Mouse (Mus musculus) cerebellum, postnatal 10 days (tissue): Measurements from ENCODE around the gene Pmvk.
A peak's percentile ranks its signal among the peaks of the same experiment; 100 is the strongest.

Experiments
- DNase-seq, 2 experiments: peaks; one replicate each; pipeline ENCODE4 v3.0.0; 2021; ENCODE audit warnings: mixed read lengths in 2 of 2

Pmvk gene

DNA sequence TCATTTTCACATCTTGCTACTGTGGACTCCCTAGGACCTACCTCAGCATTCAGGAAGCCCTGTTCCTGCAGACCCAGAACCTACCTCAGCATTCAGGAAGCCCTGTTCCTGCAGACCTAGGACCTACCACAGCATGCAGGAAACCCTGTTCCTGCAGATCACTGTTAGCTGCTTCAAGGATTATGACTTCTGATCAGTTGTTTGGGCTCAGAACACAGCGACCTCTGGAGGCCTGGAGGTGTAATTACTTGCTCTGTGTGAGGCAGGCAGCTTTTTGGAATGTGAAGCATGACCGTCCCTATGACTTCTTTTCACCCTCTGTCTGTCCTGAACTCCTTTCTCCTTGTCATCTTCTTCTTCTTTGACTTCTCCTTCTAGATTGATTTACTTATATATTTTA is 27.1 kb downstream of the Pmvk start:
- DNase-seq: no peak

DNA sequence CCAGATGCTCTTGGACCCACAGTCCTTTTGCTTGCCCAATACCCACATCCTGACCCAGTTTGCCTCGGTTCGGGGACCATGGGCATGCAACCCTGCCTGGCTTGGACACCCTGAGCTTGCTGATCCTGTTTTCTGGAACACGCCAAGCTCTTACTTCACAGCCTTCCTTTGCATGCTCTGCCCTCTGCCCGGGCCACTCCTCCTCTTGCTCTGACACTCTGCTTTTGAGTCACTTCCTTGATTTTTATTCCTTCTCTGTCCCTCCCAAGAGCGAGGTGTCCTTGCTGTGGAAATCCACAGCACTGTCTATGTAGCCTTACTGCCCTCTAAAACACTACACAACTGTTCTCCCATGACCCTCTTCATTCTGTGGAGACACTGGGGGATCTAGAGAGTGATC is 27.9 kb downstream of the Pmvk start:
- no peak for DNase-seq

DNA sequence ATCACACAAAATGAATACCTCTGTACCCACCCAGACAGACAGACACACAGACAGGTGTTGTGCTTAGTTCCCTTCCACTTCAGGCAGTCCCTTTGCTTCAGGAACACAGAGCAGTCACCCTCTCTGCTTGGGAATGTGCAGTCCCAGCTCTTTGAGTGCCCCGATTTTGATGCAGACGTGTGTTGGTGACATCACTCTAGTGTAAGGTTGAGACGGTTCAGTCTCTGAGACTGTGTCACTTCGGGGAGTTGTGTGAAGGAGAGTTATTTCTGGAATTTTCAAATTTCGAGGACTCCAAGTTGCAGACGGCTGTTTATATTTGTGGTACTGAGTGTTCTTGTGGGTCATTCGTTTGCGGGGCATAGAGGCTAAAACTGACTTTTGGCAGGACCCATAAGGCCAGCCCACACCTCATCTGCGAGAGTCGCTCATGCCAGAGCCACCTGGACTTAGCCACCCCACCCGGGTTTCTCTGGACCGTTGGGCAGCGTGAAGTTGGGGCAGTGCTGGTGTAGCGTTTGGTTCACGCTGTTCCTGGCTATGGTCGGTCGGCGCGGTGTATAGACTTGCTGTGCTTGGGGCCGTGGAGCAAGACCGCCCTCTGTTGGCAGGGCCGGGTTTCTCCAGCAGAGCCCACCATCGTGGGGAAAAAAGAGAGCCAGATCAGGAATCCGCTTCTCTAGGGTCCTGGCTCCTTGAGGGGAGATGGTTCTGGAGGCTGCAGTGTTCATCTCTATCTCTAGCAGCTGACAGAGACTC is 30.6 kb downstream of the Pmvk start:
- peak; percentile 82 to 86 for DNase-seq

DNA sequence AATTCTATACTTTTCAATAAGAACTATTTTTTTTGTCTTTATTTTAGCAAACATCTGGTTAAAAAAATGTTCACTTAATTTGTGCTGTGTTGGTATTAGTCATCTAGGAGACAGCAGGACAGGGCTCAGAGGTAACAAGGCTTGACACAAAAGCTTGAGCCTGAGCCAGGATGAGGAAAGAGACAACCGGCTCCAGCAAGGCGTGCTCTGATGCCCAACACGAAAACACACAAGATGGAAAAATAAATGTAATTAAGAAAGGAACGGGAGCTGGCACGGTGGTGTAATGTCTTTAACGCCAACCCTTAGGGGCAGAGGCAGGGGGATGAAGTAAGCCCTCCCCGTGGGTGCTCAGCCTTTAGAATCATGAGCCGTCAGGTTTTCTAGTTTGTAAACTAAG is 31.8 kb downstream of the Pmvk start:
- peak; percentile 37 to 42 for DNase-seq

DNA sequence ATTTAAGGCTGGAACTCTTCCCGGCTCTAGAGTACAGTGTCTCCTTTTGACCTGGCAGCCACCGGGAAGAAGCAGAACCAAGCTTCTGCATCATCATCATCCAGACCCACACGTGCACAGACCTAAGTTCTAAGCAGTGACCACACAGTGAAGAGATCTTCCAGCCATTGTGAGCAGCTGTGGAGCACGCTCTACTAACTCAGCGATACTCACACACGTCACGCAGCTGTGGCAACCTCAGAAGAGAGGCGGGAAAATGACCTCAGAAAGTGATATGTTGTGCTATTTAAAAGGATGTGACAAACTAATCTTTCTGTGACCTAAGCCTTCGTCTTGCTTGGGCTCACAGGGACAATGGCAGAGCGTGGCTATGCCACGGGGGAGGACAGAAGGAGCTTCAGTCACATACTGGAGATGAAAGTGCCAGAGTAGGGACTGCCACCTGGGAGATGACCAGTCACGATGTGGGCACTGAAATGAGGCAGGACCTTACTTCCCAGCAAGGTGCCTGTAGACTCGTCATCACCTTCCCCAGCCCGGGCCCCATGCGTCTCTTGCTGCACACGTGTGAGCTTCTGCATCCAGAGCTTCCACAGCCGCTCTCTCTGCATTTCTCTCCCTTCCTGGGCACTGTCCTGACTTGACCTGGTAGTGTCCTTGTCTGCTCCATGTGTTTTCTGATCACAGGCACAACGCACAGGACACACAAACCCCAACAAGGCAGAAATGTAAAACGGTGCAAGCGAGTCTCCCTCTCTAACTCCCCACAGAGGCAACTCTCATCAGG is 32.8 kb downstream of the Pmvk start:
- no peak for DNase-seq

DNA sequence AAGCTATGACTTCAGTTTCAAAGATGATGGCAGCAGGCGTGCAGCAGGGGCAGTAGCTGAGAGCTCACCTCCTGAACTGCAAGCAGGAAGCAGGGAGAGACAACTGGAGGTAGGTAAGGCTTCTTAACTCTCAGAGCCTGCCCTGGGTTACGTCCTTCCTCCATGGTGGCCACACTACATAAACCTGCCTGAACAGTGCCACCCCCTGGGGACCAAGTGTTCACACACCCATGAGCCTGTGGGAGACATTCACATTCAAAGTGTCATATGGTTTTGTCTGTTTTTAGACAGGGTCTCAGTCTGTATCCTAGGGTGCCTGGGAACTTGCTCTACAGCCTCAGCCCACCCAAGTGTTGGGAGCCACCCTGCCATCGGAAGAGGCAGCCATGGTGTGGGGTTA is 36.4 kb downstream of the Pmvk start:
- DNase-seq: no peak

DNA sequence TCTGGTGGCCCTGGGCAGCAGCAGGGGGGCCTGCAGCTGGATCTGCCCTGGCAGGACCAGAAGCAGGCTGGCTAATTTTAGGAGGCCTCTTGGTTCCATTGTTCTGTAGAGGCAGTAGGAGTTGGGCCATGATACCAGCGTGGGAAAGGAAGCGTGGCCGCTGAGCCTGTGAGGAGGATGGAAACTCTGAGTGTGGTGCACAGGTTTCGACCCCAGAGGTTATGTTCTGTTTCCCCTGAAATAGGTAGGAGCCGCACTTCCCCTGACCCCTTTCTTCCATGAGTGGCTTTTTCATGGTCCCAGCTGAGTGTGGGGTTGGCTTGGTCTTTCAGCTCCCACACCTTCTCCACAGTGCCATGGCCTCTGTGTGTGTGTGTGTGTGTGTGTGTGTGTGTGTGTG is 37.2 kb downstream of the Pmvk start:
- no peak for DNase-seq

DNA sequence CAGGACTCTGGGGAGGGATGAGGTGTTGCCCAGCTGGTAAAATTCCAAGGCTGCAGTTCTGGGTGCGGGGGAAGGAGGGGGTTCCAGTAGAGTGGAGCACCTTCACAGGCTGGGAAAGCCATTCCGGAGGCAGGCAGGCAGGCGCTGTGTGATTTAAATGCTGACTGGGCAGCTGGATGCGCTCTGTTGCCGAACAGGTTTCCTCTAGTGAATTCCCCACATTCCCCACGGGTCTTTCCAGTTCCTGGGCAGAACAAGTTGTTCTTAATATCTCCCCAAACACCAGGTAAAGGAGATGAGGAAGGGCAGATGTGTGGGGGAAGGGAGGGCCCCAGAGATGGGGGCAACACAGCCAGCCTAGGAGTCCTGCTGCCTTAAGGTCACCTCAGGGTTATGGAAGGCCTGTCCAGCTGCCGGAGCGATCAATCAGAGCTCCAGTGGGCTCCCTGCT is 38.4 kb downstream of the Pmvk start:
- DNase-seq: no peak

DNA sequence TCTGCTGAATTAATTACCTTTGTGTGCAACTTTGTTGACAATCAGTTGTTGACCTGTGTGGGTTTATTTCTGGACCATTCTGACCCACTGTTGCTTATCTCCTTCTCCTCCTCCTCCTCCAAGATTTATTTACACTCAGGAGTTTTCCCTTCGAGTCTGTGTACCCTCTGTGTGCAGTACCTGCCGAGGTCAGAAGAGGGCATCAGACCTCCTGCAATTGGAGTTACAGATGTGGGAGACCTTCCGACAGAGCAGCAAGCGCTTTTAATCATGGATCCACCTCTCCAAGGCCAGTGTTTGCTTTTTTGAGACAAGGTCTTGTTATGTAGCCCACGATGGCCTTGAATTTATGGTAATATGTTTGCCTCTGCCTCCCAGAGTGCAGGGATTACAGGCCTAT is 40.3 kb downstream of the Pmvk start:
- DNase-seq: no peak

DNA sequence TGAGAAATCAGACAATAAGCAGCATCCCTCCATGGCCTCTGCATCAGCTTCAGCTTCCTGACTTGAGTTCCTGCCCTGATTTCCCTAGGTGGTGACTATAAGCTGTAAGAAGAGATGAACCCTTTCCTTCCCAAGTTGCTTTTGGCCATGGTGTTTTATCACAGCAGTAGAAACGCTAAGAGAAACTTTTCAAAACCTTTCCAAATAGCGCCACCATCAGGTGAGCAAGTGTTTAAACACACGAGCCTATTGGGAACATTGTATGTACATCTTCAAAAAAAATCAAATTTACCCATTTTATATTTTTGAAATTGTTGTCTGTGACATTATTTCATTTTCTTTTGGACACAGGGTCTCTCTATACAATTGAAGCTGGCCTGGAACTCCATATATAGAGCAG is 42.0 kb downstream of the Pmvk start:
- no peak for DNase-seq

DNA sequence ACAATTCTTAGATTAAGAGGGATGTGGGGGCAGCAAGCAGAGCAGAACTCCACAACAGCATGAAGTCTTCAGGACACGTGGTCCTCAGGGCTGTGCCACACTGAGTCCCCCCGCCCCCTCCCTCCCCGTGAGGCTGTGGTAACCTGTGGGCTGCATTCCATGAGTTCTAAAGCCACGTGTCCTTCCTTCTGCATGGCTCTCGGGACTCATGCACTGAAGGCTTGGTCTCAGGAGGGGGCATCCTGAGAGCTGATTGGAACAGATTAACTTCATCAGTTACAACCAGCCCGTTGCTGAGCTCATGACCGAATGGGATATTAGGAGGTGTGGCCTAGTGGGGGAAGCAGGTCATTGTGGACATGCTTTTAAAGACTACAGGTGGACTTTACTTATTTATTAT is 45.4 kb downstream of the Pmvk start:
- DNase-seq: no peak

DNA sequence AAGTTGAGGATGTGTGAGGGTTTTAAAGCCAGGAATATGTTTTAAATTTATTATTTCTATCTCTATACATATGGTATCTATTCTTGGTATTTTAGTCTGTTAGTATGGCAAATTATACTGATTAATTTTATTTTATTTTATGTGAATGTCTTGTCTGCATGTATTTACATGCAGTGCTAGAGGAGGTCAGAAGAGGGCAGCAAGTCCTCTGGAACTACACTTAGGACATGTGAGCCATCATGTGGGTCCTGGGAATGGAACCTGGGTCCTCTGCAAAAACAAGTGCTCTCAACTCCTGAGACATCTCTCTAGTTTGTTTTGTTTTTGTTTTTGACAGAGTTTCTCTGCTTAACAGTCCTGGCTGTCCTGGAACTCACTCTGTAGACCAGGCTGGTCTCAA is 47.1 kb downstream of the Pmvk start:
- no peak for DNase-seq

DNA sequence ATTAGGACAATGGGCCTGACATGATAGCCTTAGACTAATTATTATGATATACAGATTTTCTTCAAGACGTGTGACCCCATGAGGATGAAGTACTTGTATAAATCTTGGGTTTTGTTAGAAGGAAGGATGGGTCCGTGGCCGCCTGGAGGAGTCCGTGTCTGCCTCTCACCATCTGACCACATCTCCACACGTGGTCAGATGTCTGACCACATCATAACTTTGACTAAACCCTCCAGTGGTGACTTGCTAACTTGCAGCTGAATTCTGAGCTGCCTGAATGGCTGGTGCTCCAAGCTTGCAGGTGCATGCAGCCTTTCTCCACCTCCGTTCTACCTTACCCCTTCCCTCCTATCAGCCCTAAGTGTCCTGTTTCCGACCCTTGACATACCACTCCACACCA is 48.2 kb downstream of the Pmvk start:
- DNase-seq: no peak

DNA sequence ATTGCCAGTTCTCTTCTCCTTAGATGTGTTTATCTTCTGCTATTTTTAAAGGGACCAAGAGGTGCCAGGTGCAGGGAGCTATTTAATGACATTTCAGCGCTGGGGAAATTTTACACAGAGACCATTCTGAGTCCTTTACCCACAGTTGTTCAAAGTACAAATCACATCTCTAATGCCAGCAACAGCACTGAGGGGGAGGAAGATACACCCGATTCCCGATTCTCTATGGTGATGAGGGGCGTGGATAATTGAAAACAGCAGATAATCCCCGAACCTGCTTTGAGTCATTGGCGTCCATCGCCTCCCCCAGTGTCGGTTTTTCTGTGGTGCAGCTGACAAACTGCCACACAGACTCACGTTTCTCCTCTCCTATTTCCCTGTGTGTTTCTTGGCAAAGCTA is 53.7 kb downstream of the Pmvk start:
- no peak for DNase-seq

DNA sequence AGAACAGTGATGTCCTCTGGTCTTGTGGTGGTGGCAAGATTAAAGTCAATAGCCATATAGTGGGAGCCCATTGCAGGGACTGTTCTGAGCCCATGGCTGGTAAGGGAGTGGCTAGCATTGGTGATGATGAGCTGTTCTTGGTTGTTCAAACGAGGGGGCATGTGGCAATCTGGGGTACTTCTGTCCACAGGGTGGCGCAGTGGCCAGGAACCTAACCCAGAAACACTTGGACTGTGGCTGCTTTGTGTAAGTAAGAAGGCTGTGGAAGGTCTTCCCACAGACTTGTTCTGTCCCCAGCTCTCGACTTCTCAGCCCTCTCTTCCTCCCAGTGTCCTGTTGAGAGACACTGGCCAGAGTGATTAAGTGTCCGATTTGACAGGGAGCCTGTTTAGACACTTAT is 56.6 kb downstream of the Pmvk start:
- peak; percentile 85 to 88 for DNase-seq

DNA sequence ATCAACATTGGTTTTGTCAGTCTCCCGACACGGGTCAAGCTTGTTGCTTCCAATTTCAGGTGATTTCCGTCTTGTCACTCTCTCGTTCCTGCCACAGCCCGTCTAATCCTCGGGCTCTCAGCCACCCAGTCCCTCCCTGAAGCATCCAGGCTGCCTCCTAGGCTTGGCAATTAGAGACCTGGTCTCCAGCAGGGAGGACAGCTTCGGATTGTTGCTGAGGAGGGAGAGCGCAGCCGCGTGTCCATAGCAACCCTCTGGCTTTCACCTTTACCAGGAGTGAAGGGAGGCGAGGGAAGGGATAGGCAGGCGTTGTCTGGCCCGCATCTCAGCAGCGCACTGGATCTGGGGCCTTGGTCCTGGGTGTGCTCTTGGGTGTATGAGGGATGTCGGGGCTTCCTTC is 57.1 kb downstream of the Pmvk start:
- peak; percentile 42 to 51 for DNase-seq

DNA sequence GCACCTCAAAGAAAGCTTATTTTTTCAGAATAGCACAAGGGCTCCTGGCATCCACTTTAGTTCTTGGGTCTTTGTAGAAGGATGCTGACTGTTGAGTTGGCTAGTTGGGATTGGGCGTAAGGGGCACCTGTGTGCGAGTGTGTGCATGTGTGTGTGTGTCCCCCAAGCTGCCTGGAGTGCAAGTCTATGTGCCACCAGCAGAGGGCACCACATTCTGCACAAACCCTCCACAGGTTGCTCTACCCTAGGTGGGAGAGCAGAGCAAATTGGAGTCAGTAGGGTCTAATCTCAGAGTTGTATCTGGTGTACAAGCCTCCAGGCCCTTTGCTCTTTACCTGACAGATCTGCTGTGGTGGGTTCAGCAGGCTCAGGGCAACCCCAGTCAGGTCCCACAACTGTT is 57.9 kb downstream of the Pmvk start:
- DNase-seq: peak; percentile 61 to 72

DNA sequence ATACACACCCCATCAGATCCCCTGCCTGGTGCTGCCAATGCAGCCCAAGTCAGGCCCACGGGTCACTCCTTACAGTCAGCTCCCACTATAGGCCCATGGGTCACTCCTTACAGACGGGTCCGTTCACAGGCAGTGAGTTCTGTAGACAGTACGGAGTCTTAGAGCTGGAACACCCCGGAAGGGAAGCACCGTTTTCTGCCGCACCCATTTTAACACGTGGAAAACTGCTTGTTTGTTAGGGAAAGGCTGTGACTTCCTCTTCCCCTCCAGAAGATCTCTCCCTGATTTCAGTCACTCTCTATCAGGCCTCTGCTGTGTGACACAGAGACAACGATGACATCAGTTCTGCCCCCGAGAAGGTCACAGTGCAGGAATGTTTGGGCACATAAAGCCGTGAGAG is 61.1 kb downstream of the Pmvk start:
- DNase-seq: no peak

DNA sequence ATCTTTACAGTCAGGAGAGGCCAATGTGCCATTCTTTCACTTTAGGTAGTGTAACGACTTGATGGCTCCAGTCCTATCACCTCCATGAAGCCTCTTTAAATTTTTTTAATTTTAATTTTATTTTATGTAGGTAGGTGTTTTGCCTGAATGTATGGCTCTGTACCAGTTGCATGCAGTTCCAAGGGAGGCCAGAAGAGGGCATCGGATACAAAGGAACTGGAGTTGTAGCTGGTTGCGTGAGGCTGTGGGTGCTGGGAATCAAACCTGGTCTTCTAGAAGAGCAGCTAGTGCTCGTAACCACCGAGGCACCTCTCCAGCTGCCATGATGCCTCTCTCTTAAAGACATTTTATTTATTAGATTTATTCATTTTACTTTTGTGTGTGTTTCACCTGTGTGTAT is 62.0 kb downstream of the Pmvk start:
- DNase-seq: no peak
